Mouse (Mus musculus): ENCODE measurements around the gene Serpine1.

The Serpine1 gene

GRCm38 (mm10) chr5:137026092-137026491 is 46.0 kb downstream of the Serpine1 start, which contains the start of gene Vgf:
Vgf (plus strand) TSS chr5:137026392.
- in situ Hi-C loops (cut with MboI, MseI) = no loop called here

GRCm38 (mm10) chr5:137025132-137025531 is 46.9 kb downstream of the Serpine1 start:
- in situ Hi-C loops (cut with MboI, MseI) = no loop called here

GRCm38 (mm10) chr5:137024318-137024717 is 47.8 kb downstream of the Serpine1 start:
- in situ Hi-C loops (cut with MboI, MseI) = no loop called here

DNA sequence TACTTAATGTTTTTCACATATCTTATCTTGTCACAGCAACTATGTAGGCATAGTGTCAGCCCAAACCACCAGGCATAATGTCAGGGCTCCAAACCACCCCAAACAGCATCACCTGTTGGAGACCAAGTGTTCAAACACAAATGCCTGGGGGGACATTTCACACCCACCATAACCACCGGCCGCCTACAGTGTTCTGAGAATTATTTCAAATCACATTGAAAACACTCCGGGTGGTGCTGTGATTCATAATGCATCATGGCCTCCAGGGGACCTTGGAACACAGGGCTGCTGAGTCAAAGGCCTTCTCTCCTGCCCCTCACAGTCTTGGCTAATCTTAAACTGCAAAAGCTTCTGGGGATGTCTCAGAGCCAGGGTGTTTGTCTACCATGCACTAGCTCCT is 56.2 kb downstream of the Serpine1 start:
- in situ Hi-C loops (cut with MboI, MseI) = no loop called here

DNA sequence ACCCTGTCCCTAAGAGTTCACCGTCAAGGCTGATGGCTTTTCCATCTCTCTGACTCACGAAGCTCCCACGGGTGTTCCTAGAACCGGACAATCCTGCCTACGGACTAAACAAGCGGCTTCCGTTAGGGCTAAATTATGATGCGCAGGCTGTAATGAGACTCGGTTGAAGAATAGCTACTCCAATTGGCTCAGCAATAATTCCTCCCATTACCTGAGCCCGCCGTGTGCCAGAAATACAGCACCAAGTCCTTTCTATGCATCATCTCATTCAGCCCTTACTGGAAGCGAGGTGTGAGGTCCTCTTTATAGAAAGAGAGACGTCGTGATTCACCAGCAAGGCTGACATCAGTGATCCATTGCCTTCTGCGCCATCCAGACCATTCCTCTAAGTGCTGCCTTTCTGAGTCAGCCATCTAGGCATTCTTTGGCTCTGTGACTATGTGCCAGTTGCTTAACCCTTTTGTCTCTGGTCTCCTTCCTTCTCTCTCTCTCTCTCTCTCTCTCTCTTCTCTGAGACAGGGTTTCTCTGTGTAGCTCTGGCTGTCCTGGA is 59.6 kb downstream of the Serpine1 start:
- in situ Hi-C loops (cut with MboI, MseI) = no loop called here
